Mouse (Mus musculus) embryonic facial prominence, embryonic 14.5 days (tissue): ENCODE data around the gene Tubgcp4. TPM values are rescaled to one million over a fixed set of nuclear protein-coding genes. Genes with fewer than 3 reads are reported as not detected.

Source experiments
- ATAC-seq: fragments of 200-750 bp; cut with Nextera tagmentation; 2 replicates; pipeline ENCODE4 v1.8.0; 2017; ENCODE audit warnings: low read depth, moderate number of reproducible peaks, moderate TSS enrichment
- DNase-seq: peaks from one replicate; pipeline ENCODE4 v3.0.0-alpha.2; 2015; ENCODE audit warnings: low spot score
- H3K27ac ChIP-seq: fragments of 300-500 bp; sonication (generic); replicated peaks from 2 replicates; pipeline ENCODE4 v1.5.1; 2014; ENCODE audit warnings: low read depth, mild to moderate bottlenecking, low read length, moderate library complexity
- H3K27me3 ChIP-seq: fragments of 300-500 bp; sonication (generic); replicated peaks from 2 replicates; pipeline ENCODE4 v1.6.1; 2014; ENCODE audit warnings: low read length; ENCODE audit not compliant: control insufficient read depth, insufficient read depth
- H3K36me3 ChIP-seq: fragments of 300-500 bp; sonication (generic); 2 replicates; pipeline ENCODE4 v1.6.1; 2014; ENCODE audit warnings: low read length, mixed read lengths; ENCODE audit not compliant: control insufficient read depth, insufficient read depth
- H3K4me1 ChIP-seq: fragments of 300-500 bp; sonication (generic); 2 replicates; pipeline ENCODE4 v1.6.1; 2014; ENCODE audit warnings: antibody characterized with exemption, low read length; ENCODE audit not compliant: control insufficient read depth, insufficient read depth
- H3K4me2 ChIP-seq: fragments of 300-500 bp; sonication (generic); 2 replicates; pipeline ENCODE4 v1.6.1; 2014; ENCODE audit warnings: low read depth, mild to moderate bottlenecking, low read length, moderate library complexity, mixed read lengths
- H3K4me3 ChIP-seq: fragments of 300-500 bp; sonication (generic); 2 replicates; pipeline ENCODE4 v1.5.1; 2014; ENCODE audit warnings: low read depth, mild to moderate bottlenecking, low read length
- H3K9ac ChIP-seq: fragments of 300-500 bp; sonication (generic); 2 replicates; pipeline ENCODE4 v1.6.1; 2014; ENCODE audit warnings: low read depth, mild to moderate bottlenecking, low read length, moderate library complexity, mixed read lengths
- H3K9me3 ChIP-seq: fragments of 300-500 bp; sonication (generic); 2 replicates; pipeline ENCODE4 v1.6.1; 2016; ENCODE audit warnings: low read length; ENCODE audit not compliant: control insufficient read depth
- WGBS: fragments of 180-500 bp; shearing (Covaris S2); extraction: QIAGEN DNeasy Blood & Tissue Kit; methylation state at CpG from one replicate; pipeline ENCODE4 v1.1.7; 2014; 5-methylcytosine and 5-hydroxymethylcytosine counted together
- polyA plus RNA-seq: library from polyadenylated mRNA; unstranded; fragments of >200 nt; fragmentation: Nextera tagmentation; extraction: Ambion mirVana; gene quantifications from 2 replicates; pipeline ENCODE4 v1.2.1, GENCODE M21; 2014

The Tubgcp4 gene
- polyA plus RNA-seq, 1 experiment from 2014 or later, result 39.5 TPM

DNA sequence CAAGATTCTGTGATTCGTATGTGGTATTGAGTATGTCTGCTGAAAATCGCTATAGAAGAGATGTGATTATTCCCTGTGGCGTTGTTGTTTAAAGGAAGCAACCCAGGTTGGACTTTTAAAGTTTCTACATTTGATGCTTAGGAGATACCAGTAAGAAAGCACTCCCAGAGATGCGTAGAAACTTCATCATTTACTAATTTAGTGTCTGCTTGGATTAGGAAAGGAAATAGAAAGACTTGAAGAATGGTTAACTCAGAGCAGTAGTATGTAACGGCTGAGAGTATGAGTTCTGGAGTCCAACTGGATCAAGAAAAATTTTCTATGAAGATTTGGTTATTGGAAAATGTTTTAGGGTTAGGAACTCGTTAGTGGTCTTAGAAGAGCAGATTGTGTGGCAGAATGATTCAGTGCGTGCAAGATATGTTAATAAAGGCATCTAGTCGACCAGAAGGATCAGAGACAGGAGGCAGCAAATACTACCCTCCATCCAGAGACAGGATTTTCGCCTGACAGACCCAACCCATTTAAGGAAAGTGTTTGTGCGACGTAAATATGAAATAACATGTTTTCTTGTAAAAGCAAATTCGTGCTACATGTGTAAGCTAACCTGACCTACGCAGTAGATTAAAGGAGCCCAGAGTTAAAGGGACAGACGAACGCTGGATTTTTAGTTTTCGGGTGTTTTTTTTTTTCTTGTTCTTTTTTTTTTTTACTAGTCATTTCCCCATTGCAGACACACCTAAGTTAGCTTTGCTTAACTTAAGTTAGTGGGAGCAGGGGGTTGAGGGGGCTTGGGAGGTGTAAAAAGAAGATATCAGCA, 29.0 kb upstream of the Tubgcp4 start:
- Histone ChIP-seq H3K4me3 (peak overlapping the region; percentile 72), H3K27me3 (no peaks in the 10 kb centered on the region), H3K9ac (peak overlapping the region; percentile 92), H3K27ac (peak overlapping the region; percentile 99), H3K36me3 (peaks cover 41% of the 10 kb centered on the region), H3K4me1 (peaks cover 14% of the 10 kb centered on the region), H3K9me3 (0 out of 2 replicates have a peak, but pooled peaks cover 8% of the 10 kb centered on the region), H3K4me2 (peak overlapping the region; percentile 95)
- no peak for ATAC-seq
- DNase-seq, result no peak
- 68% methylated on average over 16 of the region's 16 CpGs for WGBS

DNA sequence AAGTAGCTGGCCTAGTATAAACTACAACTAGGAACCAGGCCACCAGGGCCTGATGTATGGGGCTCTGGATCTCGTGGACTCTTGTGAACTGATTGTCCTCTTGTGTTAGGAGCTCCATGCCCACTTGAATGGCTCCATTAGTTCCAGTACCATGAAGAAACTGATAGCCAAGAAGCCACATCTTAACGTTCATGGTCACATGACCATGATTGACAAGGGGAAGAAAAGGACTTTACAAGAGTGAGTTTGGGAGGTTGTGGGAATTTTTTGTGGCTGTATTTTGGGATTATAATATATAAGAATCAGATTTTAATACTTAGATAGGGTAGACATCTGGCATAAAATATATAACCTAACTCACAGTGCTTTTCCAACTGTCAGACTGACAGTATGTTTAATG, 28.0 kb upstream of the Tubgcp4 start:
- no peak overlapping the region for H3K4me2 ChIP-seq
- ATAC-seq, result no peak
- H3K4me1 ChIP-seq, result peaks cover 14% of the 10 kb centered on the region
- H3K4me3 ChIP-seq, result no peak overlapping the region
- no peaks in the 10 kb centered on the region for H3K27me3 ChIP-seq
- no peak overlapping the region for H3K27ac ChIP-seq
- peaks cover 46% of the 10 kb centered on the region for H3K36me3 ChIP-seq
- no peak overlapping the region for H3K9ac ChIP-seq
- WGBS, result 74% methylated on average over 2 of the region's 2 CpGs
- no peak for DNase-seq
- H3K9me3 ChIP-seq, result 0 out of 2 replicates have a peak, but pooled peaks cover 8% of the 10 kb centered on the region

DNA sequence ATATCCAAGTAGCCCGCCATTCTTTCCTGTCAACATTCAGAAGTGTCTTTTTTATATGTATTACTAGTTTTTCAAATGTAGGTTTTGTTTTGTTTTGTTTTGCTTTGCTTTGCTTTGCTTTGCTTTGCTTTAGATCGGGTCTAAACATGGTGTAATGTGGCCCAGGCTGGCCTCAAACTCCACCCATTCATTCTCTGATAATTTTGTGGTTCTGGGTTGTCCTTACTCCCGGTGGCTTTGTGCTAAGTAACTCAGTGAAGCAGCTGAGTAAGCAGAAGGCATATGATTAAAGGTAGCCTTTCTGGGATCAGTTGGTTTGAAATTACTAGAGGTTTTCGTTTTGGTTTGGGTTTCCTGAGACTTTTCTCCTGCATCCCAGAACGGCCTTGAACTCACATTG, 20.8 kb upstream of the Tubgcp4 start:
- no peak overlapping the region for H3K4me3 ChIP-seq
- no peaks in the 10 kb centered on the region for H3K9me3 ChIP-seq
- no peak overlapping the region for H3K27ac ChIP-seq
- H3K36me3 ChIP-seq, result peaks cover 56% of the 10 kb centered on the region
- no peaks in the 10 kb centered on the region for H3K4me1 ChIP-seq
- DNase-seq (no peak), ATAC-seq (no peak)
- no peak overlapping the region for H3K9ac ChIP-seq
- whole genome bisulfite sequencing, result 78% methylated on average over 5 of the region's 5 CpGs
- H3K27me3 ChIP-seq, result no peaks in the 10 kb centered on the region
- H3K4me2 ChIP-seq, result no peak overlapping the region

DNA sequence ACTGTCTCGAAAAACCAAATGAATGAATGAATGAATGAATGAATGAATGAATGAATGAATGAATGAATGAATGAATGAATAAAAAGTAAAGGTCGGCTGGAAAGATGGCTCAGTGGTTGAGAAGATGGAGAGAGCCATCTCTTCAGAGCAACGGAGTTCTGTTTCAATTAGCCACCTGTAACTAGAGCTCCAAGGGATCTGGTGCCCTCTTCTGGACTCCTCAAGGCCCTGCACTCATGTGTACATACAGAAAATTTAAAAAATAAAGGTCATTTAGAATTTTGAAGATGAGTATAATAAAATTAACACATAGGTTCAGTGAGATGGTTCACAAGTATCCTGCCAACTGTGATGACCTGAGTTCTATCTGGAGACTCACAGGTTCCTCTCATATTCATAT, 17.4 kb upstream of the Tubgcp4 start:
- Histone ChIP-seq H3K27me3 (no peaks in the 10 kb centered on the region), H3K27ac (no peak overlapping the region), H3K9me3 (no peaks in the 10 kb centered on the region), H3K9ac (no peak overlapping the region), H3K4me2 (no peak overlapping the region), H3K4me1 (no peaks in the 10 kb centered on the region), H3K4me3 (no peak overlapping the region), H3K36me3 (peaks cover 55% of the 10 kb centered on the region)
- 89% methylated on average over 3 of the region's 3 CpGs for WGBS
- DNase-seq (no peak), ATAC-seq (no peak)

DNA sequence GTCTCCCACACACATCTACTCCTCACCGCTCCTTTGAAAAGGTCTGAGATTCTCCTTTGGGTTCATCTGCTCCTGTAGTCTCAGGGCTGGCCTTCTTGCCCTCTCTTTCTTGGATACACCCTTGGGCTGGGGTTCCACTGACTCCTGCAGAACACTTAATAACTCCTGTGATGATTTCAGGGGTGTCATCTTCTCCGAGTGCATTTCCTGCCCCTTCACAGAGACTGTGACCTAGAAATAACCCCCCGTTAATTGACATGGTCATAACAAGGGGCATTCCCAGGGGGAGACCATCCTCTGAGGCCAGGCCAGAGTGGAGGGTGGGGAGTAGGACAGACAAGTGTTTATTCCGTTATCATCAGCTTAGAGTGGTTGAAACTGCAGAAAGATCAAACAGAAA, 1.3 kb upstream of the Tubgcp4 start:
- DNase-seq (no peak), ATAC-seq (no peak)
- H3K27ac ChIP-seq, result no peak overlapping the region
- peak overlapping the region; percentile 78 for H3K4me2 ChIP-seq
- H3K4me3 ChIP-seq, result peak overlapping the region; percentile 87
- H3K9me3 ChIP-seq, result no peaks in the 10 kb centered on the region
- WGBS, result 46% methylated on average over 4 of the region's 4 CpGs
- H3K27me3 ChIP-seq, result no peaks in the 10 kb centered on the region
- peak overlapping the region; percentile 86 for H3K9ac ChIP-seq
- peaks cover 34% of the 10 kb centered on the region for H3K36me3 ChIP-seq
- peaks cover 19% of the 10 kb centered on the region for H3K4me1 ChIP-seq

DNA sequence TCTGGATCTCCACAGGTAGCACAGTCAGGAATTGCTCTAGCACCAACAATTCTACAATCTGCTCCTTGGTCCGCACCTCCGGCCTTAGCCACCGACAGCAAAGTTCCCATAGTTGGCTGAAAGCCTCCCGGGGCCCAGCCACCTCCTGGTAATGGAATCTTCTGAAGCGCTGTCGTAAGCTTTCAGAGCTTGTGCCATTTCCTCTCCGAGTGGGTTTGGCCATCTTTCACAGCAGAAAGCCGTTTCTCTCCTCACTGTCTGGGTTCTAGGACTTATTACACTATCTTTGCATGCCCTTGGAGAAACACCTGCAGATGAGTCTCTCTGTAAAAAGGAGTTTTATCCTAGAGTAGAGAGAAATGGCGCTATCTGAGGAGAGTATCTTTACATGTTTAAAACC, 552 bp upstream of the Tubgcp4 start:
- H3K36me3 ChIP-seq, result peaks cover 34% of the 10 kb centered on the region
- peak; percentile 17 for DNase-seq
- no peak for ATAC-seq
- 5% methylated on average over 9 of the region's 9 CpGs for WGBS
- peak overlapping the region; percentile 87 for H3K4me3 ChIP-seq
- peaks cover 19% of the 10 kb centered on the region for H3K4me1 ChIP-seq
- no peaks in the 10 kb centered on the region for H3K9me3 ChIP-seq
- peak overlapping the region; percentile 78 for H3K4me2 ChIP-seq
- H3K27me3 ChIP-seq, result no peaks in the 10 kb centered on the region
- no peak overlapping the region for H3K27ac ChIP-seq
- peak overlapping the region; percentile 86 for H3K9ac ChIP-seq

DNA sequence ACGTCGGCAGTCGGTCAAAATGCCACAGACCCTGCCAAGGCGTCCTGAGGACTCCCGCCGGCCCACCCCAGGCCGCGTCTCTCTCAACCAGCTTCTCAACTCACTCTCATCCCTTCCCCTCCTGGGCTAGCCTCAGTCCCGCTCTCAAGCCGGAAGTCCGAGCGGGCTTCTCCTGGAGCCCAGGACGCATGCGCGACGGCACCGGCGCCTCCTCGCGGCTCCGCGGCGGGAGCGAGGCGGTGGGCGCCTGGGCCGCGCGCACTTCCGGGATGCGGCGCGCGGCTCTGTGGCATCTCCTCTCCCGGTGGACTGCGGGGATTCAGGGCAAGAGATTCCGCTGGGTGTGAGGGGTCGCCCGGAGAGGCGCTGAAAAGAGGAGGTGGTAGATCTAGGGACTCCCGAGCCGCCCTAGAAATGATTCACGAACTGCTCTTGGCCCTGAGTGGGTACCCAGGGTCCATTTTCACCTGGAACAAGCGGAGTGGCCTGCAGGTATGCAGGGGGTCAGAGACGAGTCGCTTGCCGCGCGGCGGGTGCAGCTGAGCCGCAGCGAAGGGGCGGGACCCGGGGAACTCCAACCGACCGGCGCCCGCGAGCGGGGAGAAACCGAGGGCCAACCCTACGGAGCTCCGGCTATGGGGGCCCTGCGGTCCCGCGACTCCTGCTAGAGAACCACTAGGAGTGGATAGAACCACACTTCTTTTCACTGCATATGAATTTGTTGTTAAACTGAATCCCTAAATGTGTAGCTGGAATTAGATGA, 707 bp downstream of the Tubgcp4 start, which contains the start of gene Zscan29:
Gene Zscan29, minus strand, starts transcription at position 146 of the 763 bp plus-strand sequence.
- under 1% methylated on average over 61 of the region's 66 CpGs for WGBS
- Histone ChIP-seq H3K4me2 (peak within 1 kb of the TSS; percentile 78), H3K4me3 (peak within 1 kb of the TSS; percentile 87), H3K4me1 (peaks cover 19% of the 10 kb centered on the region), H3K27ac (peak within 1 kb of the TSS; percentile 81), H3K9me3 (no peaks in the 10 kb centered on the region), H3K9ac (peak within 1 kb of the TSS; percentile 86), H3K36me3 (peaks cover 39% of the 10 kb centered on the region), H3K27me3 (no peaks in the 10 kb centered on the region)
- DNase-seq (peak; percentile 96), ATAC-seq (peak; percentile 98)

DNA sequence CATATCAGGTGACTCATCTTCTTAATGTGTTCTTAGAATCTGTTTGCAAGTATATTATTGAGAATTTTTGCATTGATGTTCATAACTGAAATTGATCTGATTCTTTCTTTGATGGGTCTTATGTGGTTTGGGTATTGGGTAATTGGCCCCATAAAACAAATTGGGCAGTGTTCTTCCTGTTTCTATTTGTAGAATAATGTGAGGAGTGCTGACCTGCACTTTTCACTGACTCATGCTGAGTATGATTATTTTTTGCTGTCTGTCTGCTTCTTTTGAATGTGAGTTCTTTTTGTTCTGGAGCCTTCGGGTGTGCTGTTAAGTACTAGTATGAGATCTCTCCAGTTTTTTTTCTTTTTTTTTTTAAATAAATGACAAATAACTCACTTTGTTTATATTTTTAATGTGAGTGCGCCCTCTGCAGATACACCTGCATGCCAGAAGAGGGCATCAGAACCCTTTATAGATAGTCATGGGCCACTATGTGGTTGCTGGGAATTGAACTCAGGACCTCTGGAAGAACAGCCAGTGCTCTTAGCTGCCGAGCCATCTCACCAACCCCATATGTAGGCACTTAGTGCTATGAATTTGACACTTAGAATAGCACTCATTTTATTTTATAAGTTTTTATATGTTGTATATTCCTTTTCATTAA, 8.5 kb downstream of the Tubgcp4 start:
- H3K4me3 ChIP-seq, result no peak overlapping the region
- H3K4me2 ChIP-seq, result no peak overlapping the region
- DNase-seq (no peak), ATAC-seq (no peak)
- H3K9me3 ChIP-seq, result no peaks in the 10 kb centered on the region
- no peak overlapping the region for H3K9ac ChIP-seq
- WGBS, result 91% methylated on average over 3 of the region's 3 CpGs
- no peaks in the 10 kb centered on the region for H3K4me1 ChIP-seq
- H3K27me3 ChIP-seq, result no peaks in the 10 kb centered on the region
- H3K36me3 ChIP-seq, result peaks cover 80% of the 10 kb centered on the region
- no peak overlapping the region for H3K27ac ChIP-seq
